Mouse (Mus musculus): ENCODE data around the gene 0610010K14Rik. TPM values are rescaled to one million over a fixed set of nuclear protein-coding genes. Genes with fewer than 3 reads are reported as not detected.
A peak's percentile ranks its signal among the peaks of the same experiment; 100 is the strongest.

Gene 0610010K14Rik
- polyA plus RNA-seq, 1 experiment from 2014 or later, result 222 TPM

GRCm38 (mm10) chr11:70223724-70224123, 14.0 kb downstream of the 0610010K14Rik start:
- 82% methylated on average over 9 of the region's 9 CpGs for WGBS
- no peak overlapping the region for H3K4me3 ChIP-seq (replicated peaks)
- H3K36me3 ChIP-seq, result peaks cover 4% of the 10 kb centered on the region; the same call in 1 of the 2 replicates
- no peaks in the 10 kb centered on the region for H3K9me3 ChIP-seq
- peaks cover 46% of the 10 kb centered on the region for H3K4me1 ChIP-seq (replicated peaks)
- H3K27ac ChIP-seq, result no peak overlapping the region
- H3K9ac ChIP-seq (replicated peaks), result no peak overlapping the region
- peaks cover 58% of the 10 kb centered on the region for H3K27me3 ChIP-seq
- no peak overlapping the region for H3K4me2 ChIP-seq
- no peak for ATAC-seq (ENCODE audit: insufficient number of reproducible peaks, insufficient read depth, low FRiP score, low TSS enrichment, low read depth)

- Histone ChIP-seq H3K4me3 (replicated peaks) (peak overlapping the region; percentile 52), H3K9me3 (no peaks in the 10 kb centered on the region), H3K27me3 (peaks cover 50% of the 10 kb centered on the region), H3K4me2 (peak overlapping the region; percentile 81), H3K27ac (peak overlapping the region; percentile 80), H3K9ac (replicated peaks) (peak overlapping the region; percentile 68), H3K36me3 (peaks cover 23% of the 10 kb centered on the region; the same call in 1 of the 2 replicates), H3K4me1 (replicated peaks) (peaks cover 46% of the 10 kb centered on the region)
- no peak for ATAC-seq (ENCODE audit: insufficient number of reproducible peaks, insufficient read depth, low FRiP score, low TSS enrichment, low read depth)
- 9% methylated on average over 14 of the region's 14 CpGs for WGBS
Measured at GRCm38 (mm10) chr11:70221603-70222500, 15.9 kb downstream of the 0610010K14Rik start.

GRCm38 (mm10) chr11:70220731-70221602, 16.7 kb downstream of the 0610010K14Rik start, which contains the start of gene Slc16a13:
Gene Slc16a13, minus strand, starts transcription at chr11:70221064.
- Histone ChIP-seq H3K27ac (peak within 1 kb of the TSS; percentile 80), H3K27me3 (peaks cover 50% of the 10 kb centered on the region), H3K4me3 (replicated peaks) (peak within 1 kb of the TSS; percentile 52), H3K36me3 (peaks cover 27% of the 10 kb centered on the region; the same call in 1 of the 2 replicates), H3K4me1 (replicated peaks) (peaks cover 37% of the 10 kb centered on the region), H3K4me2 (peak within 1 kb of the TSS; percentile 81), H3K9ac (replicated peaks) (peak within 1 kb of the TSS; percentile 68), H3K9me3 (no peaks in the 10 kb centered on the region)
- ATAC-seq (ENCODE audit: insufficient number of reproducible peaks, insufficient read depth, low FRiP score, low TSS enrichment, low read depth), result peak; percentile 92
- WGBS, result under 1% methylated on average over 28 of the region's 28 CpGs

- H3K9ac ChIP-seq (replicated peaks), result peak overlapping the region; percentile 68
- ATAC-seq (ENCODE audit: insufficient number of reproducible peaks, insufficient read depth, low FRiP score, low TSS enrichment, low read depth), result no peak
- peaks cover 27% of the 10 kb centered on the region; the same call in 1 of the 2 replicates for H3K36me3 ChIP-seq
- H3K9me3 ChIP-seq, result no peaks in the 10 kb centered on the region
- H3K4me1 ChIP-seq (replicated peaks), result peaks cover 33% of the 10 kb centered on the region
- H3K27ac ChIP-seq, result peak overlapping the region; percentile 80
- peak overlapping the region; percentile 52 for H3K4me3 ChIP-seq (replicated peaks)
- 2% methylated on average over 24 of the region's 24 CpGs for WGBS
- H3K27me3 ChIP-seq, result peaks cover 50% of the 10 kb centered on the region
- peak overlapping the region; percentile 81 for H3K4me2 ChIP-seq
Measured at GRCm38 (mm10) chr11:70220323-70220722, 17.4 kb downstream of the 0610010K14Rik start.

DNA sequence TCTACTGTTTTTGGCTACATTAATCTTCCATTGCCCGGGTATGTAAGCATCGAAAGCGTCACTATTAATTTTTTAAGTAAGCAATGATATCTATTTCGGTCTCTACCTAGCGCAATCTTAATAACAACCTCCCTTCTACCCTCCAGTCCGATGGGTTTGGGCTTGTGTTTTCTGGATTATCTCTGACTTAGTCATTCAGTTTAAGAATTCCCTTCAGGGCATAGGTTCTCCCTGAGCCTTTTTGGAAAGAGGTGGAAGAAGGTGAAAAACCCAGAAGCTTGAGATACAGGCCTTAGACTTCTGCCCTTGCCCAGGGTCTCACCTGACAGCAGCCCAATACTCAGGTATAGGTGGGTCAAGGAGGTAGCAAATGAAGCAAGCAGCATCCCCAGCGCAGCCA, 17.8 kb downstream of the 0610010K14Rik start:
- WGBS, result 67% methylated on average over 7 of the region's 7 CpGs
- ATAC-seq (ENCODE audit: insufficient number of reproducible peaks, insufficient read depth, low FRiP score, low TSS enrichment, low read depth), result no peak
- H3K36me3 ChIP-seq, result peaks cover 27% of the 10 kb centered on the region; the same call in 1 of the 2 replicates
- peak overlapping the region; percentile 52 for H3K4me3 ChIP-seq (replicated peaks)
- peaks cover 34% of the 10 kb centered on the region for H3K4me1 ChIP-seq (replicated peaks)
- no peaks in the 10 kb centered on the region for H3K9me3 ChIP-seq
- peak overlapping the region; percentile 81 for H3K4me2 ChIP-seq
- peaks cover 50% of the 10 kb centered on the region for H3K27me3 ChIP-seq
- peak overlapping the region; percentile 80; the same call in 1 of the 2 replicates for H3K27ac ChIP-seq
- H3K9ac ChIP-seq (replicated peaks), result peak overlapping the region; percentile 68

DNA sequence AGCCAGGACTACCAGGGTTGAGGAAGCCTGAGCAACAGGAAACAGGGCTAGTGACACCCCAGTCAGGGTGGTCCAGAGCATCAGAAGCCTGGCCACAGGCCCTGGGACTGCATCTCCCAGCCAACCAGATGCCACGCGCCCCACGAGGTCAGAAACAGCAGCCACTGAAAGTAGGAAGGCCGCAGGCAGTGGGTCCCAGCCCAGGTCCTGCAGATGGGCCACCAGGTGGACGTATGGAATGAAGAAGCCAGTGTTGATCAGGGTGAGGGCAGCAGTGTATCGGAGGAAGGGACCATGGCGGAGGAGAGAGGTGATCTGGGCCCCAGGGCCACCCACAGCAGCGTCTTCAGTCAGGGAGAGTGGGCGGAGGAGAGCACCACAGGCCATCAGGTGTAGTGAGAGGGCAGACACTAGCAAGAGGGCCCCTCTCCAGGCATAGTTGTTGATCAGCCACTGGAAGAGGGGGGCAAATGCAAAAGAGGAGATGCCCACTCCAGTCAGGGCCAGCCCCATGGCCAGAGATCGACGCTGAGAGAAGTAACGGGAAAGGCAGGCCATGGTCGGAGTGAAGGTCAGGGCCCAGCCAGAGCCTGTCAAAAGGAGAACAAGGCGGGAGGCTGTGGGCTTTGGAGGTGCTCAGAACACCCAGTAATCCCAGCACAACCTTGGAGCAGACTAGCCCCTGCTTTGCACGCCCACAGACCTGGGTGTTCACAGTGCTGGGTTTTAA, 18.8 kb downstream of the 0610010K14Rik start:
- Histone ChIP-seq H3K36me3 (peaks cover 27% of the 10 kb centered on the region; the same call in 1 of the 2 replicates), H3K4me3 (replicated peaks) (0 out of 2 replicates have a peak overlapping the region, but pooled peaks have one; percentile 52), H3K4me2 (peak overlapping the region; percentile 81), H3K9ac (replicated peaks) (0 out of 2 replicates have a peak overlapping the region, but pooled peaks have one; percentile 31), H3K27me3 (peaks cover 50% of the 10 kb centered on the region), H3K9me3 (no peaks in the 10 kb centered on the region), H3K27ac (no peak overlapping the region), H3K4me1 (replicated peaks) (peaks cover 44% of the 10 kb centered on the region)
- WGBS, result 86% methylated on average over 15 of the region's 15 CpGs
- no peak for ATAC-seq (ENCODE audit: insufficient number of reproducible peaks, insufficient read depth, low FRiP score, low TSS enrichment, low read depth)

GRCm38 (mm10) chr11:70218039-70218438, 19.7 kb downstream of the 0610010K14Rik start:
- Histone ChIP-seq H3K27ac (no peak overlapping the region), H3K4me2 (no peak overlapping the region), H3K4me3 (replicated peaks) (no peak overlapping the region), H3K9me3 (no peaks in the 10 kb centered on the region), H3K36me3 (peaks cover 27% of the 10 kb centered on the region; the same call in 1 of the 2 replicates), H3K27me3 (peaks cover 53% of the 10 kb centered on the region), H3K9ac (replicated peaks) (no peak overlapping the region), H3K4me1 (replicated peaks) (peaks cover 47% of the 10 kb centered on the region)
- WGBS, result 89% methylated on average over 4 of the region's 4 CpGs
- no peak for ATAC-seq (ENCODE audit: insufficient number of reproducible peaks, insufficient read depth, low FRiP score, low TSS enrichment, low read depth)

DNA sequence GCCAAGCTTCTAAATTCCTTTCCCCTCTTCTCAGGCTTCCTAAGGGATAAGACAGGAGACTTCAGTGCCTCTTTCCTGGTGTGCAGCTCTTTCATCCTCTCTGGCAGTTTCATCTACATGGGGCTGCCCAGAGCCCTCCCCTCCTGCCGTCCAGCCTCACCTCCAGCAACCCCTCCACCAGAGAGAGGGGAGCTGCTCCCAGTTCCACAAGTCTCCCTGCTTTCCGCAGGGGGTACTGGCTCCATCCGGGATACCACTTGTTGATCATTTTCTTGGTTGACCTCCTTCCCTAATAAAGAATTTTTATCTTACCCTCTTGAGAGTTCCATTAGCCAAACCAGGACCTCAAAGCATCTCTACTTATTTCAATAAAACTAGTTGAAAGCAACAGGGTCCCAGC, 21.6 kb downstream of the 0610010K14Rik start:
- Histone ChIP-seq H3K9me3 (no peaks in the 10 kb centered on the region), H3K36me3 (peaks cover 27% of the 10 kb centered on the region; the same call in 1 of the 2 replicates), H3K27ac (no peak overlapping the region), H3K4me2 (no peak overlapping the region), H3K4me3 (replicated peaks) (no peak overlapping the region), H3K9ac (replicated peaks) (no peak overlapping the region), H3K4me1 (replicated peaks) (peaks cover 39% of the 10 kb centered on the region), H3K27me3 (peaks cover 62% of the 10 kb centered on the region)
- WGBS, result 54% methylated on average over 3 of the region's 3 CpGs
- ATAC-seq (ENCODE audit: insufficient number of reproducible peaks, insufficient read depth, low FRiP score, low TSS enrichment, low read depth), result no peak

- Histone ChIP-seq H3K36me3 (peaks cover 27% of the 10 kb centered on the region; the same call in 1 of the 2 replicates), H3K9ac (replicated peaks) (no peak overlapping the region; the same call in 1 of the 2 replicates), H3K4me1 (replicated peaks) (peaks cover 36% of the 10 kb centered on the region), H3K27ac (no peak overlapping the region), H3K4me2 (peak overlapping the region; percentile 71), H3K27me3 (peaks cover 67% of the 10 kb centered on the region), H3K9me3 (no peaks in the 10 kb centered on the region), H3K4me3 (replicated peaks) (peak overlapping the region; percentile 41)
- WGBS, result 10% methylated on average over 22 of the region's 22 CpGs
- no peak for ATAC-seq (ENCODE audit: insufficient number of reproducible peaks, insufficient read depth, low FRiP score, low TSS enrichment, low read depth)
Measured at GRCm38 (mm10) chr11:70215301-70215700, 22.4 kb downstream of the 0610010K14Rik start.

DNA sequence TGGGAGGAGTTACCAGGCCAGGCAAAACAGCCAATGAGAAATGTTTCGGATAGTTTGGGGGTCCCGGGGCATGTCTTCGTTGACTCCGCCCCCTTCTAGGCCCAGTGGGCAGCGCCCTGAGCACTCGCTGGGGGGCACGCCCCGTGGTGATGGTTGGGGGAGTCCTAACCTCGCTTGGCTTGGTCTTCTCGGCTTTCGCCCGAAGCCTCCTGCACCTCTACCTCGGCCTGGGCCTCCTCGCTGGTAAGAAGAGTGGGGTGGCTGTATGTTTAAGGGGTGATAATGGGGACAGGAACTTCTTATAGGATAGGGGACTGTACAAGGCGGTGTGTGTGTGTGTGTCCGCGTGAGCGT, 22.9 kb downstream of the 0610010K14Rik start:
- H3K9ac ChIP-seq (replicated peaks), result no peak overlapping the region

More for the DNA sequence above, 22.9 kb downstream of the 0610010K14Rik start:
- peaks cover 31% of the 10 kb centered on the region for H3K4me1 ChIP-seq (replicated peaks)
- H3K9me3 ChIP-seq, result no peaks in the 10 kb centered on the region
- H3K4me3 ChIP-seq (replicated peaks), result peak overlapping the region; percentile 41
- ATAC-seq (ENCODE audit: insufficient number of reproducible peaks, insufficient read depth, low FRiP score, low TSS enrichment, low read depth), result no peak
- H3K4me2 ChIP-seq, result peak overlapping the region; percentile 71
- peaks cover 27% of the 10 kb centered on the region; the same call in 1 of the 2 replicates for H3K36me3 ChIP-seq
- WGBS, result 3% methylated on average over 18 of the region's 18 CpGs
- peaks cover 67% of the 10 kb centered on the region for H3K27me3 ChIP-seq
- H3K27ac ChIP-seq, result no peak overlapping the region
